Mouse (Mus musculus): Measurements from ENCODE around the gene Cln5. TPM values are rescaled to one million over a fixed set of nuclear protein-coding genes. Genes with fewer than 3 reads are reported as not detected.

The Cln5 gene
- polyA plus RNA-seq, 1 experiment from 2014 or later, result 18.0 TPM

GRCm38 (mm10) chr14:103096621-103097020, 26.6 kb downstream of the Cln5 start:
- ATAC-seq (ENCODE audit: insufficient read depth), result no peak
- Histone ChIP-seq H3K9ac (no peak overlapping the region), H3K4me2 (no peak overlapping the region), H3K27me3 (no peaks in the 10 kb centered on the region), H3K27ac (replicated peaks) (no peak overlapping the region), H3K4me1 (replicated peaks) (peaks cover 33% of the 10 kb centered on the region), H3K4me3 (replicated peaks) (no peak overlapping the region), H3K9me3 (replicated peaks) (no peaks in the 10 kb centered on the region), H3K36me3 (replicated peaks) (peaks cover 46% of the 10 kb centered on the region)
- WGBS (ENCODE audit: insufficient replicate concordance), result 70% methylated on average over 6 of the region's 6 CpGs

GRCm38 (mm10) chr14:103098213-103098586, 28.2 kb downstream of the Cln5 start:
- no peaks in the 10 kb centered on the region for H3K27me3 ChIP-seq
- peak overlapping the region; percentile 84 for H3K4me3 ChIP-seq (replicated peaks)
- H3K36me3 ChIP-seq (replicated peaks), result peaks cover 32% of the 10 kb centered on the region
- H3K9ac ChIP-seq, result peak overlapping the region; percentile 100
- no peak for ATAC-seq (ENCODE audit: insufficient read depth)
- peaks cover 32% of the 10 kb centered on the region for H3K4me1 ChIP-seq (replicated peaks)
- H3K9me3 ChIP-seq (replicated peaks), result no peaks in the 10 kb centered on the region
- 2% methylated on average over 2 of the region's 2 CpGs for WGBS (ENCODE audit: insufficient replicate concordance)
- peak overlapping the region; percentile 100 for H3K27ac ChIP-seq (replicated peaks)
- H3K4me2 ChIP-seq, result peak overlapping the region; percentile 70

GRCm38 (mm10) chr14:103098587-103099235, 28.7 kb downstream of the Cln5 start:
- Histone ChIP-seq H3K9me3 (replicated peaks) (no peaks in the 10 kb centered on the region), H3K4me1 (replicated peaks) (peaks cover 27% of the 10 kb centered on the region), H3K4me2 (peak overlapping the region; percentile 70), H3K27ac (replicated peaks) (peak overlapping the region; percentile 100), H3K9ac (peak overlapping the region; percentile 100), H3K4me3 (replicated peaks) (peak overlapping the region; percentile 84), H3K27me3 (no peaks in the 10 kb centered on the region), H3K36me3 (replicated peaks) (peaks cover 27% of the 10 kb centered on the region)
- WGBS (ENCODE audit: insufficient replicate concordance), result 1% methylated on average over 82 of the region's 86 CpGs
- peak; percentile 79 for ATAC-seq (ENCODE audit: insufficient read depth)

- WGBS (ENCODE audit: insufficient replicate concordance), result under 1% methylated on average over 88 of the region's 88 CpGs
These were observed 29.4 kb downstream of the Cln5 start, which contains the start of gene Fbxl3 for GRCm38 (mm10) chr14:103099238-103099933. Gene Fbxl3 (minus strand): TSS chr14:103099566.

GRCm38 (mm10) chr14:103100296-103100695, 30.3 kb downstream of the Cln5 start:
- Histone ChIP-seq H3K27ac (replicated peaks) (peak overlapping the region; percentile 100), H3K4me1 (replicated peaks) (peaks cover 17% of the 10 kb centered on the region), H3K4me2 (peak overlapping the region; percentile 70), H3K9me3 (replicated peaks) (no peaks in the 10 kb centered on the region), H3K4me3 (replicated peaks) (peak overlapping the region; percentile 84), H3K9ac (no peak overlapping the region), H3K27me3 (no peaks in the 10 kb centered on the region), H3K36me3 (replicated peaks) (peaks cover 14% of the 10 kb centered on the region)
- 83% methylated on average over 13 of the region's 13 CpGs for WGBS (ENCODE audit: insufficient replicate concordance)
- ATAC-seq (ENCODE audit: insufficient read depth), result no peak

More at GRCm38 (mm10) chr14:103099238-103099933, 29.4 kb downstream of the Cln5 start, which contains the start of gene Fbxl3:
- Histone ChIP-seq H3K9me3 (replicated peaks) (no peaks in the 10 kb centered on the region), H3K9ac (peak within 1 kb of the TSS; percentile 100), H3K27me3 (no peaks in the 10 kb centered on the region), H3K27ac (replicated peaks) (peak within 1 kb of the TSS; percentile 100), H3K4me3 (replicated peaks) (peak within 1 kb of the TSS; percentile 84), H3K4me1 (replicated peaks) (peaks cover 23% of the 10 kb centered on the region), H3K4me2 (peak within 1 kb of the TSS; percentile 70), H3K36me3 (replicated peaks) (peaks cover 23% of the 10 kb centered on the region)
- peak; percentile 89 for ATAC-seq (ENCODE audit: insufficient read depth)

- ATAC-seq (ENCODE audit: insufficient read depth), result no peak
- Histone ChIP-seq H3K27me3 (no peaks in the 10 kb centered on the region), H3K27ac (replicated peaks) (no peak overlapping the region), H3K9ac (no peak overlapping the region), H3K9me3 (replicated peaks) (no peaks in the 10 kb centered on the region), H3K4me1 (replicated peaks) (peaks cover 16% of the 10 kb centered on the region), H3K36me3 (replicated peaks) (peaks cover 7% of the 10 kb centered on the region; the same call in 1 of the 2 replicates), H3K4me2 (no peak overlapping the region), H3K4me3 (replicated peaks) (no peak overlapping the region)
- 67% methylated on average over 3 of the region's 3 CpGs for WGBS (ENCODE audit: insufficient replicate concordance)
These were observed 31.2 kb downstream of the Cln5 start for GRCm38 (mm10) chr14:103101171-103101570.

- no peaks in the 10 kb centered on the region for H3K36me3 ChIP-seq (replicated peaks)
- no peak overlapping the region for H3K4me2 ChIP-seq
- peaks cover 9% of the 10 kb centered on the region for H3K4me1 ChIP-seq (replicated peaks)
- no peak overlapping the region for H3K9ac ChIP-seq
- H3K27ac ChIP-seq (replicated peaks), result no peak overlapping the region
- ATAC-seq (ENCODE audit: insufficient read depth), result no peak
- WGBS (ENCODE audit: insufficient replicate concordance), result 65% methylated on average over 6 of the region's 6 CpGs
- no peaks in the 10 kb centered on the region for H3K27me3 ChIP-seq
- H3K4me3 ChIP-seq (replicated peaks), result no peak overlapping the region
- no peaks in the 10 kb centered on the region for H3K9me3 ChIP-seq (replicated peaks)
These were observed 32.2 kb downstream of the Cln5 start for GRCm38 (mm10) chr14:103102246-103102645.

- Histone ChIP-seq H3K9ac (no peak overlapping the region), H3K36me3 (replicated peaks) (no peaks in the 10 kb centered on the region), H3K4me1 (replicated peaks) (peaks cover 6% of the 10 kb centered on the region), H3K27ac (replicated peaks) (no peak overlapping the region), H3K9me3 (replicated peaks) (no peaks in the 10 kb centered on the region), H3K4me2 (no peak overlapping the region), H3K4me3 (replicated peaks) (no peak overlapping the region), H3K27me3 (no peaks in the 10 kb centered on the region)
- ATAC-seq (ENCODE audit: insufficient read depth), result no peak
- 67% methylated on average over 10 of the region's 10 CpGs for WGBS (ENCODE audit: insufficient replicate concordance)
These were observed 32.8 kb downstream of the Cln5 start for GRCm38 (mm10) chr14:103102731-103103335.

GRCm38 (mm10) chr14:103106301-103106700, 36.3 kb downstream of the Cln5 start:
- no peaks in the 10 kb centered on the region for H3K9me3 ChIP-seq (replicated peaks)
- H3K36me3 ChIP-seq (replicated peaks), result no peaks in the 10 kb centered on the region
- no peak overlapping the region for H3K27ac ChIP-seq (replicated peaks)
- no peak overlapping the region for H3K4me2 ChIP-seq
- no peak for ATAC-seq (ENCODE audit: insufficient read depth)
- no peaks in the 10 kb centered on the region; the same call in 1 of the 2 replicates for H3K4me1 ChIP-seq (replicated peaks)
- 81% methylated on average over 2 of the region's 2 CpGs for WGBS (ENCODE audit: insufficient replicate concordance)
- H3K9ac ChIP-seq, result no peak overlapping the region
- no peaks in the 10 kb centered on the region for H3K27me3 ChIP-seq
- no peak overlapping the region for H3K4me3 ChIP-seq (replicated peaks)

GRCm38 (mm10) chr14:103109971-103110370, 40.0 kb downstream of the Cln5 start:
- no peaks in the 10 kb centered on the region for H3K27me3 ChIP-seq
- H3K9ac ChIP-seq, result no peak overlapping the region
- H3K36me3 ChIP-seq (replicated peaks), result peaks cover 20% of the 10 kb centered on the region
- 72% methylated on average over 4 of the region's 4 CpGs for WGBS (ENCODE audit: insufficient replicate concordance)
- no peaks in the 10 kb centered on the region for H3K9me3 ChIP-seq (replicated peaks)
- no peak overlapping the region for H3K4me2 ChIP-seq
- ATAC-seq (ENCODE audit: insufficient read depth), result no peak
- no peak overlapping the region for H3K27ac ChIP-seq (replicated peaks)
- H3K4me3 ChIP-seq (replicated peaks), result no peak overlapping the region
- no peaks in the 10 kb centered on the region for H3K4me1 ChIP-seq (replicated peaks)

All from liver, embryonic 15.5 days (tissue).